Mouse (Mus musculus): ENCODE data around the gene Ppp1r9a. TPM values are rescaled to one million over a fixed set of nuclear protein-coding genes. Genes with fewer than 3 reads are reported as not detected.
"Not testable (repeated sequence)": the region's sequence is repeated elsewhere in the genome, so short reads cannot be mapped to it uniquely, and the experiment has no call there.

Gene Ppp1r9a
- total and polyA plus RNA-seq, 3 experiments: 0.03 TPM; not detected in 2

GRCm38 (mm10) chr6:4918470-4918869, 15.8 kb downstream of the Ppp1r9a start:
- Histone ChIP-seq H3K4me1 (ENCODE audit: control insufficient read depth in 1 of 2, insufficient read depth in 2 of 2, low read length in 2 of 2) (no peaks in the 10 kb centered on the region), H3K9me3 (replicated peaks; ENCODE audit: insufficient read depth, low read length) (no peaks in the 10 kb centered on the region), H3K27ac (ENCODE audit: control insufficient read depth, low read depth, low read length) (no peak overlapping the region), H3K79me2 (ENCODE audit: control insufficient read depth, insufficient read depth, low read length, poor library complexity) (no peaks in the 10 kb centered on the region), H3K27me3 (ENCODE audit: control insufficient read depth in 1 of 2, insufficient read depth in 2 of 2, low read length in 2 of 2) (peaks cover 0 to 1% of the 10 kb centered on the region in 2 experiments; a peak in 1 of 4 replicates), H3K36me3 (ENCODE audit: control insufficient read depth in 1 of 2, insufficient read depth in 2 of 2, low read length in 2 of 2) (no peaks in the 10 kb centered on the region), H3K4me3 (ENCODE audit: control insufficient read depth in 1 of 2, insufficient read depth in 1 of 2, low read depth in 2 of 2, low read length in 2 of 2) (no peak overlapping the region), H3K9ac (ENCODE audit: control insufficient read depth, low read depth, low read length, poor library complexity, severe bottlenecking) (no peak overlapping the region)
- TF ChIP-seq NELFE (IDR thresholded peaks at IDR 0.05; ENCODE audit: low read depth, low read length) (no peak), RCOR1 (IDR thresholded peaks at IDR 0.05; ENCODE audit: low read depth, low read length) (no peak), USF1 (IDR thresholded peaks at IDR 0.05; ENCODE audit: low read depth, low read length) (no peak), UBTF (IDR thresholded peaks at IDR 0.05; ENCODE audit: borderline replicate concordance, insufficient read depth, low read depth, low read length) (no peak), ZC3H11A (IDR thresholded peaks at IDR 0.05; ENCODE audit: low read depth, low read length) (no peak), E2F4 (IDR thresholded peaks at IDR 0.05; ENCODE audit: borderline replicate concordance, low read depth, low read length) (no peak), MYC (IDR thresholded peaks at IDR 0.05; ENCODE audit: low read depth, low read length) (no peak), POLR2A (IDR thresholded peaks at IDR 0.05; ENCODE audit: control insufficient read depth in 1 of 2, insufficient read depth in 1 of 2, low read depth in 1 of 2, low read length in 2 of 2, poor library complexity in 1 of 2) (no peak), MYB (IDR thresholded peaks at IDR 0.05; ENCODE audit: low read depth, low read length) (no peak), ZNF384 (IDR thresholded peaks at IDR 0.05; ENCODE audit: low read depth, low read length) (no peak), MAFK (IDR thresholded peaks at IDR 0.05; ENCODE audit: borderline replicate concordance, low read depth, low read length) (no peak), CHD1 (IDR thresholded peaks at IDR 0.05; ENCODE audit: low read depth, low read length) (no peak), ZMIZ1 (IDR thresholded peaks at IDR 0.05; ENCODE audit: low read depth, low read length) (no peak), MAX (IDR thresholded peaks at IDR 0.05; ENCODE audit: low read length) (no peak), POLR2AphosphoS5 (IDR thresholded peaks at IDR 0.05; ENCODE audit: borderline replicate concordance, low read depth, low read length) (no peak), SIN3A (IDR thresholded peaks at IDR 0.05; ENCODE audit: low read length) (no peak), RAD21 (IDR thresholded peaks at IDR 0.05; ENCODE audit: low read depth, low read length) (no peak)
- DNase-seq (ENCODE audit: low read depth, low spot score): no peak

- DNase-seq (ENCODE audit: low read depth, low spot score): peak; percentile 50
- not testable (repeated sequence) for H3K79me2 ChIP-seq (ENCODE audit: control insufficient read depth, insufficient read depth, low read length, poor library complexity); H3K27me3 ChIP-seq (ENCODE audit: control insufficient read depth in 1 of 2, insufficient read depth in 2 of 2, low read length in 2 of 2); H3K9ac ChIP-seq (ENCODE audit: control insufficient read depth, low read depth, low read length, poor library complexity, severe bottlenecking); H3K4me1 ChIP-seq (ENCODE audit: control insufficient read depth in 1 of 2, insufficient read depth in 2 of 2, low read length in 2 of 2); H3K9me3 ChIP-seq (replicated peaks; ENCODE audit: insufficient read depth, low read length); H3K4me3 ChIP-seq (ENCODE audit: control insufficient read depth in 1 of 2, insufficient read depth in 1 of 2, low read depth in 2 of 2, low read length in 2 of 2); H3K27ac ChIP-seq (ENCODE audit: control insufficient read depth, low read depth, low read length); H3K36me3 ChIP-seq (ENCODE audit: control insufficient read depth in 1 of 2, insufficient read depth in 2 of 2, low read length in 2 of 2)
These were observed 21.1 kb downstream of the Ppp1r9a start for GRCm38 (mm10) chr6:4923791-4924190.
